Mouse (Mus musculus) embryonic facial prominence, embryonic 13.5 days (tissue): Measurements from ENCODE around the gene Prss30. TPM values are rescaled to one million over a fixed set of nuclear protein-coding genes. Genes with fewer than 3 reads are reported as not detected.
A peak's percentile ranks its signal among the peaks of the same experiment; 100 is the strongest.

ENCODE experiments used
- ATAC-seq: fragments of 200-750 bp; cut with Nextera tagmentation; 2 replicates; pipeline ENCODE4 v1.8.0; 2017; ENCODE audit warnings: low read depth; ENCODE audit not compliant: insufficient number of reproducible peaks, insufficient read depth, low FRiP score, low TSS enrichment
- H3K27ac ChIP-seq: fragments of 300-500 bp; sonication (generic); 2 replicates; pipeline ENCODE4 v1.5.1; 2015; ENCODE audit warnings: moderate library complexity, mild to moderate bottlenecking, inconsistent platforms
- H3K27me3 ChIP-seq: fragments of 300-500 bp; sonication (generic); 2 replicates; pipeline ENCODE4 v1.6.1; 2015; ENCODE audit warnings: mild to moderate bottlenecking, inconsistent platforms
- H3K36me3 ChIP-seq: fragments of 300-500 bp; sonication (generic); 2 replicates; pipeline ENCODE4 v1.6.1; 2015; ENCODE audit warnings: mild to moderate bottlenecking, inconsistent platforms
- H3K4me1 ChIP-seq: fragments of 300-500 bp; sonication (generic); 2 replicates; pipeline ENCODE4 v1.6.1; 2015; ENCODE audit warnings: inconsistent platforms
- H3K4me2 ChIP-seq: fragments of 300-500 bp; sonication (generic); 2 replicates; pipeline ENCODE4 v1.6.1; 2015; ENCODE audit warnings: moderate library complexity, mild to moderate bottlenecking, inconsistent platforms
- H3K4me3 ChIP-seq: fragments of 300-500 bp; sonication (generic); 2 replicates; pipeline ENCODE4 v1.5.1; 2015; ENCODE audit warnings: mild to moderate bottlenecking, inconsistent platforms
- H3K9ac ChIP-seq: fragments of 300-500 bp; sonication (generic); 2 replicates; pipeline ENCODE4 v1.6.1; 2015; ENCODE audit warnings: mild to moderate bottlenecking, inconsistent platforms
- H3K9me3 ChIP-seq: fragments of 300-500 bp; sonication (generic); 2 replicates; pipeline ENCODE4 v1.6.1; 2016; ENCODE audit warnings: inconsistent platforms
- WGBS: fragments of 180-500 bp; shearing (Covaris S2); methylation state at CpG from one replicate; pipeline ENCODE4 v1.1.7; 2015; ENCODE audit warnings: mixed read lengths; 5-methylcytosine and 5-hydroxymethylcytosine counted together
- polyA plus RNA-seq: library from polyadenylated mRNA; unstranded; fragments of >200 nt; fragmentation: Nextera tagmentation; extraction: Ambion mirVana; gene quantifications from 2 replicates; pipeline ENCODE4 v1.2.1, GENCODE M21; 2015

The Prss30 gene
- polyA plus RNA-seq, 1 experiment from 2014 or later: not detected

DNA sequence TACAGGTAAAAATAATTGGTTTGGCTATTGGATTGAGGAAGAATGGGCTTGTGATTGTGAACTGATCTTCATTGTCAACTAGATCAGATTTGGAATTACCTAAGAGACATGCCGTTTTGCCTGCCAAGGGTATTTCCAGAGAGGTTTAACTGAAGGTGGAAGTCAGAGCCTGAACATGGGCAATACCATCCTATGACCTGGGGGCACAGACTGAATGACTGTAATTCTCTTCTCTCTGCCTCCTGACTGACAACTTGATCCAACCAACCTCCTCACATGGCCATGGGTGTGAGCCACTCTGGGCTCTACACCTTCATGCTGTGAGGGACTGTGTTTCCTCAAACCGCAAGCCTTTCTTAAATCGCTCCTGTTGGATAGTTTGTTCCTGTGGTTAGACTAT, 24.7 kb upstream of the Prss30 start:
- 98% methylated on average over 3 of the region's 3 CpGs for WGBS
- no peak overlapping the region for H3K27ac ChIP-seq
- no peak for ATAC-seq
- H3K4me3 ChIP-seq: no peak overlapping the region
- H3K9me3 ChIP-seq: no peaks in the 10 kb centered on the region
- no peaks in the 10 kb centered on the region for H3K36me3 ChIP-seq
- H3K4me2 ChIP-seq: no peak overlapping the region
- H3K9ac ChIP-seq: no peak overlapping the region
- H3K27me3 ChIP-seq: 0 out of 2 replicates have a peak, but pooled peaks cover 2% of the 10 kb centered on the region
- no peaks in the 10 kb centered on the region for H3K4me1 ChIP-seq

DNA sequence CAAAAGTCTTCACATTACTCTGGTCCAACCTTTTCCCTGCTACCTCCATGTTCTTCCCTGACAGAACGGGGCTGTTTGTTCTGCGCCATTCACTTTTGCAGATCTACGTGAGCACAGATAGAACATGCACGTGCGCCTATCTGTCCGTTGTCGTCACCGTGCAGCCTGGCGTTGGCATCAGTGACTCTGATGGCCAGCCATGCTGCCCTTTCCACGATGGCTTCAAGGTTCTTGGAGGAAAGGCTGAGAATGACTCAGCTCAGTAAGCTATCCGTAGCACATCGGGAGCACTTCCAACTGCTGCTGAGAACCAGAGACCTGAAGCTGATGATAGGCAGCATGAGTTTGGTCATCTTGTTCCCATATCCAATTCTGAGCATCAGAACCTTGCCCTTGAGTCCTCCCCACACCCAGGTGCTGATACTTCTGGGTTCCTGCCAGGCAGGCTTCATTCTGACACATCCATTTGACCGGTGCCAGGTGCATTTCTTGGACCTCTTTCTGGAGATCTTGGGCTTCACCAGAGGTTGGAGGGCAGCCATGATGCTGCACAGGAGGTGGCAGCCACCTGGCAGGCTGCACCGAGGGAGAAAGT, 23.8 kb upstream of the Prss30 start:
- no peaks in the 10 kb centered on the region for H3K9me3 ChIP-seq
- WGBS: 92% methylated on average over 14 of the region's 14 CpGs
- ATAC-seq: no peak
- no peak overlapping the region for H3K27ac ChIP-seq
- H3K4me2 ChIP-seq: no peak overlapping the region
- no peak overlapping the region for H3K4me3 ChIP-seq
- no peaks in the 10 kb centered on the region for H3K4me1 ChIP-seq
- 0 out of 2 replicates have a peak, but pooled peaks cover 2% of the 10 kb centered on the region for H3K27me3 ChIP-seq
- no peak overlapping the region for H3K9ac ChIP-seq
- no peaks in the 10 kb centered on the region for H3K36me3 ChIP-seq

DNA sequence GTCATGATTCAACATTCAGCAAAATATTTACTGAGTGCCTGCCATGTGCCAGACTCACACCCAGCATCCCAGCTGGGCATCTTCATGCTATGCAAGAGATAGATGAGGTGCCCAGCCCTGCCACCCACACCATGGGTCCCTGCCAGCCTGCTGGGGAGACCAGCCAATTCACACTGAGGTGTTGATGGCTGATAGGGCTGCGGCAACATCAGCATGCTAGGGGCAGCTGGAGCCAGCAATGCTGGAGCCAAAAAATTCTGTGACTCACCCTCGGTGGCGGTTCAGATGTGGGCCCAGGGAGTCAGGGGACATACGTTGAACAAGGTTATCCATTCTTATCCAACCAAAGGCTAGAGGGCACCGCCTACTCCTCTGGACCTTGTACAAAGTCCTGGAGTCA, 20.0 kb upstream of the Prss30 start:
- WGBS: 76% methylated on average over 5 of the region's 5 CpGs
- no peak for ATAC-seq
- H3K4me1 ChIP-seq: no peaks in the 10 kb centered on the region

DNA sequence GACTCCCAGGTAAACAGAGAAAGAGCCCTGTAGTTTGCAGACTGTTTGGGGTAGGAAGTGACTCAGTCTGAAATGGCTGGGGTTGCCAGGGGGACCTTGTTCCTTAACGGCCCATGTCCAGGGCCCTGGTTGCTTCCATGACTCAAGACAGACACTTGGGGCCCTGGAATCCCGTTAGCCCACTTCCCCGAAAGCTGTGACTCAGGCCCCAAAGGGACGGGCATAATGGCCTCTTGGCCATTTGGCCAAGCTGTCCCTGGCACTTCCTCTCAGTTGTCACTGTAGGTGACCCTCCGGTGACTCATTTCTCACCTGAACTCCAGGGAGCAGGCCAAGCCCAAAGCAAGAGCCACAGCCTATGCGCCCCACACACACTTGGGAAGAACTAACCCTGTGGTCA, 18.0 kb upstream of the Prss30 start:
- ATAC-seq: no peak
- 0 out of 2 replicates have a peak, but pooled peaks cover 11% of the 10 kb centered on the region for H3K27me3 ChIP-seq
- no peak overlapping the region for H3K4me2 ChIP-seq
- H3K27ac ChIP-seq: no peak overlapping the region
- no peak overlapping the region for H3K4me3 ChIP-seq
- H3K36me3 ChIP-seq: no peaks in the 10 kb centered on the region
- 76% methylated on average over 6 of the region's 6 CpGs for WGBS
- H3K4me1 ChIP-seq: peaks cover 3% of the 10 kb centered on the region
- H3K9ac ChIP-seq: no peak overlapping the region
- no peaks in the 10 kb centered on the region for H3K9me3 ChIP-seq

More for the DNA sequence above, 20.0 kb upstream of the Prss30 start:
- Histone ChIP-seq H3K27ac (no peak overlapping the region), H3K9ac (no peak overlapping the region), H3K9me3 (no peaks in the 10 kb centered on the region), H3K4me3 (no peak overlapping the region), H3K27me3 (no peaks in the 10 kb centered on the region), H3K4me2 (no peak overlapping the region), H3K36me3 (no peaks in the 10 kb centered on the region)

DNA sequence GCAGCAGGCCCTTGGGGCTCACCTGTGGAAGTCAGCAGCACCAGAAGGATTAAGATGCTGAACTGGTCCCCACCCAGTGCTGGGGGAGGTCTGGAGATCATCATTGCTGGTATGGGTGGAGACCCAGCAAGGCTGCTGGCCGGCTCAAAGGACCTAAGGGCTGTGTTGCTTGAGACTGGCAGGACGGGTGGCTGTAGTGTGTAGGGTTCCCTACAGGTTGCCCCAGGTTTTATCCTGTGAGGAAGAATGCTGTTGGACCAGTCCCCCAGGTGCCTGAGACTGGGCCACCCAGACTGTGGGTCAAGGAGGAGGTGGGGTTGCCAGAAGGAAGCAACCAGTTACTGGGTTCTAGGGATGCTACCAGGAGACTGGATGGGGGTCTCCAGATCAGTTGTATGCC, 17.5 kb upstream of the Prss30 start, which contains the start of gene Prss22:
Gene Prss22 (minus strand): TSS at position 200 of the 400 bp plus-strand sequence.
- no peaks in the 10 kb centered on the region for H3K36me3 ChIP-seq
- 0 out of 2 replicates have a peak, but pooled peaks cover 11% of the 10 kb centered on the region for H3K27me3 ChIP-seq
- no peak within 1 kb of the TSS for H3K27ac ChIP-seq
- H3K4me2 ChIP-seq: peak within 1 kb of the TSS; percentile 32
- H3K9ac ChIP-seq: no peak within 1 kb of the TSS
- ATAC-seq: no peak
- peaks cover 7% of the 10 kb centered on the region for H3K4me1 ChIP-seq
- WGBS: 63% methylated on average over 2 of the region's 2 CpGs
- no peak within 1 kb of the TSS for H3K4me3 ChIP-seq
- H3K9me3 ChIP-seq: no peaks in the 10 kb centered on the region

DNA sequence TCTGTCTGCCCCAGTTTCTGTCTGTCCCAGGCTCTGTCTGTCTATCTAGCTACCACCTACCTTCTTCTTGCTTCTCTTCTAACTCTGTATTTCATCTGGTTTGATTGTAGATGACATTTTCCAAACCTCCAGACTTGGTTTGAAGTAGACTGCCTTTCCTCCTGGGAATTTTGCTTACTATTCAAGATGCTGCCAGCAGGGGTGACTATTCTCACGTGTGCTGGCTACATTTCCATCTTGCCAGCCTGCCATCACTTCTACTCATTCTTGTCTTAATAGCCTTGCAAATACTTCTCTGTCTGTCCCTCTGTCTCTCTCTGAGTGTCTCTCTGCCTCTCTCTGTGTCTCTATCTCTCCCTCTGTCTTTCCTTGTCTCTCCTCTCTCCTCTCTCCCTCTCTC, 15.1 kb upstream of the Prss30 start:
- 21% methylated on average over 1 of the region's 1 CpGs for WGBS
- Histone ChIP-seq H3K9me3 (no peaks in the 10 kb centered on the region), H3K4me1 (peaks cover 8% of the 10 kb centered on the region), H3K4me2 (no peak overlapping the region), H3K4me3 (no peak overlapping the region), H3K27me3 (0 out of 2 replicates have a peak, but pooled peaks cover 11% of the 10 kb centered on the region), H3K36me3 (no peaks in the 10 kb centered on the region), H3K27ac (no peak overlapping the region), H3K9ac (no peak overlapping the region)
- ATAC-seq: no peak

DNA sequence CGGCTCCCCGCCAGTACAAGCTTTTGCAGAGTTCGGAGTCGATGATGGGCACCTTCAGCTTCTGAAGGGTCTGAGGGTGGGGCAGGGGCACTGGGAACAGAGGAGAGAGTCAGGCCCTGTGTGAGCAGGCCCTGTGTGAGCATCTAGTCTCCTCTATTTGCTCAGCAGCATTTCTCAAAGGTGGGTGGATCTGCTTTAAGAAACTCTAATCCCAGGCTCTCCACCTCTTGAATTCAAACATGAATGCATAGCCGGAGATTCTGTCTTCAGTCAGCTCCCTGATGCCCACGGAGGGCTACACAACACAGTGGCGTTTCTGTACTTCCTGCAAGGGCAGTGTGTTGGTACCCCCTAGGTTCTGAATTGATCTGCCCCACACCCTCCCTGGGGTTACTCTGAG, 14.3 kb upstream of the Prss30 start:
- H3K9me3 ChIP-seq: no peaks in the 10 kb centered on the region
- H3K9ac ChIP-seq: 0 out of 2 replicates have a peak overlapping the region, but pooled peaks have one; percentile 12
- no peak for ATAC-seq
- H3K36me3 ChIP-seq: no peaks in the 10 kb centered on the region
- no peak overlapping the region for H3K27ac ChIP-seq
- 0 out of 2 replicates have a peak, but pooled peaks cover 11% of the 10 kb centered on the region for H3K27me3 ChIP-seq
- no peak overlapping the region for H3K4me3 ChIP-seq
- H3K4me2 ChIP-seq: no peak overlapping the region
- 59% methylated on average over 7 of the region's 7 CpGs for whole genome bisulfite sequencing
- H3K4me1 ChIP-seq: peaks cover 8% of the 10 kb centered on the region

DNA sequence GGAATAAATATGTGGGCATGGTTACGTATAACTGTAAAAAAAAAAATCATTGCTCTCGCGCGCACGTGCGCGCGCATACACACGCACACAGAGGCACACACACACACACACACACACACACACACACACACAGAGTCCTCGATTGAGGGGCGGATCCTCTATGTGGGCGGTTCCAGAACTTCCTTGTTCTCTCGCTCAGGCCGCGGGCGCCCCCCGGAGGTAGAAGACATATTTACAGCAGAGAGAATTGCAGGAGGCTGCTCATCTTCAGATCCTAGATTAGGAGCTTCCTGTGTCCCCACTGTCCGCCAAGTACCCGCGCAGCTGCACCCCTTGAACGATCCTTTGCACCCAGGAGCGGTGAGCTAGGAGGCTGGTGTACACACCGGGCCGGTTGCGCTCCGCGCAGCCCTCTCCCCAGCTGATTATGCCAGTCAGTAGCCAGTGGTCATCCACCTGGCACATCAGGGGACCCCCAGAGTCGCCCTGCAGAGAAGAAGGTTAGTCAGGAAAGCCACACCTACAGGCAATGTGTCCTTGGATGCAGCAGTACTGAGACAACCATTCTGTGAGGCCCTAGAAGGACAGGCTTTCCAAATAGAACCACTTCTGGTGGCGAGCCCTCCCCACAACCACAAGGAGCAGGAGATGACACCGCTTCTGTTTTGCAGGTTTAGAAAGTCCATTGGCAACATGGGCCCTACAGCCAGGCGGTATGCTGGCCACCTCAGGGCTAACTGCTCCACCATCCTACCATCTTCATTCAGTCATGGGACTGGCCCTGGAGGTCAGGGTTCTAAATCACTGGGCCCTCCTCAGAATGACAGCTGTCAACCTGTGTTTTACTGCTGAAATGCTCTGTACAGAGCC, 13.4 kb upstream of the Prss30 start:
- Histone ChIP-seq H3K4me2 (peak overlapping the region; percentile 63), H3K27ac (no peak overlapping the region), H3K27me3 (0 out of 2 replicates have a peak, but pooled peaks cover 12% of the 10 kb centered on the region), H3K4me3 (peak overlapping the region; percentile 37), H3K4me1 (peaks cover 8% of the 10 kb centered on the region), H3K9me3 (no peaks in the 10 kb centered on the region), H3K36me3 (no peaks in the 10 kb centered on the region), H3K9ac (peak overlapping the region; percentile 64)
- WGBS: 12% methylated on average over 31 of the region's 31 CpGs
- ATAC-seq: 0 out of 2 replicates have a peak, but pooled peaks have one; percentile 48

DNA sequence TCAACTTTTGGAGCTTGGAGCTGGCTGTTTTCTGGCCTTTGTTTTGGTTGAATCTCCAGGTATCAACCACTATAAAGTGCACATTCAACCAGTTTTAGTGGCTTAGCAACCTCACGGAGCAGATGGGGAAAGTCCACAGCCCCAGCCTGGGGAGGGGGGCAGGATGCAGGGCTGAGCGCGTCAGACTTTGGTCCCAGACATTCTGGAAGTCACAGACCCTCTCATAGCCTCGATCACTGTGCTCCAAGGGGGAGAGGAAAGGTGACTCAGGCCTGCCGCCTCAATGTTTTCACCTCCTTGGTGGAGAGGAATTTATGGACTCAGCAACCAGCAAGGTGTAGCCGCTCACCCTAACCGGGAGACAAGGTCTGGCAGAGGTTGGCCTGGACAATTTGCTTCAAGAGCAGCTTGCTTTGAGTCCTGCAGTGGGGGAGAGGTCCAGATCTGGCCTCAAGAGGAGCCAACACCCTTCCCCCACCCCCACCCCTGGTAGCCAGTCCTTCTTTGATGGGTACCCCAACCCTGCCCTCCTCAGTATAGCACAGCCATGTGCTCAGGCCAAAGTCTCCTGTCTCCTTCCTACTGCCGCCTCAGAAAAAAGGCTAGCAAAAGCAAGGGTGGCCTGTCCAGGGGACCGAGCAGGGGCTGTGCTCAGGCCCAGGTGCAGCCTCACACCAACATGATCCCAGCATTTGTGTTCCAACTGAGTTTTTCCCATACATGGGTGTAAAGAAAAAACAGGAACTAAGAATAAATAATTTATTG, 12.6 kb upstream of the Prss30 start:
- H3K4me2 ChIP-seq: peak overlapping the region; percentile 63
- no peak for ATAC-seq
- peak overlapping the region; percentile 37 for H3K4me3 ChIP-seq
- H3K36me3 ChIP-seq: no peaks in the 10 kb centered on the region
- peaks cover 8% of the 10 kb centered on the region for H3K4me1 ChIP-seq
- no peaks in the 10 kb centered on the region for H3K9me3 ChIP-seq
- 65% methylated on average over 9 of the region's 9 CpGs for WGBS
- no peak overlapping the region for H3K27ac ChIP-seq
- 0 out of 2 replicates have a peak overlapping the region, but pooled peaks have one; percentile 22 for H3K9ac ChIP-seq
- 0 out of 2 replicates have a peak, but pooled peaks cover 16% of the 10 kb centered on the region for H3K27me3 ChIP-seq

DNA sequence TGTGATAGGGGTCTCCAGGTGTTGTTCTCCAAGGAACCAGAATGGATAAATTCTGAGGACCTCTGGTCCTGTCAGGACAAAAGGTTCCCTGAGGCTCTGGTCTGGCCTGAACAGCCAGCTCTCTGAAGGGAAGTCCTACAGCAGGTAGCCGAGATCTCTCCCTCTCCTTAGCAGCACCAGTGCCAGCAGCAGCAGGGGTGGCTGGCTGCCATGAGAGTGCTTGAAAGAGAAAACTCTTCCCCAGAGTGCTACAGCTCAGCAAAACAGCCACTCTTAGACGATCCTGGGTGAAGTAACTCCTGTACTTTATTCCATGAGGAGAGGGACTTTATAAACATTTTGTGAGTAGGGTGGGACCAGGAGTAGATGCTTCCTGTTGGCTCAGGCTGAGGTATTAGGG, 9.4 kb upstream of the Prss30 start:
- no peak for ATAC-seq
- peaks cover 8% of the 10 kb centered on the region for H3K4me1 ChIP-seq
- H3K9me3 ChIP-seq: no peaks in the 10 kb centered on the region
- no peaks in the 10 kb centered on the region for H3K36me3 ChIP-seq
- H3K27me3 ChIP-seq: peaks cover 15% of the 10 kb centered on the region; the same call in 1 of the 2 replicates
- 43% methylated on average over 2 of the region's 2 CpGs for WGBS
- H3K4me3 ChIP-seq: no peak overlapping the region
- no peak overlapping the region for H3K4me2 ChIP-seq
- no peak overlapping the region for H3K9ac ChIP-seq
- H3K27ac ChIP-seq: no peak overlapping the region

DNA sequence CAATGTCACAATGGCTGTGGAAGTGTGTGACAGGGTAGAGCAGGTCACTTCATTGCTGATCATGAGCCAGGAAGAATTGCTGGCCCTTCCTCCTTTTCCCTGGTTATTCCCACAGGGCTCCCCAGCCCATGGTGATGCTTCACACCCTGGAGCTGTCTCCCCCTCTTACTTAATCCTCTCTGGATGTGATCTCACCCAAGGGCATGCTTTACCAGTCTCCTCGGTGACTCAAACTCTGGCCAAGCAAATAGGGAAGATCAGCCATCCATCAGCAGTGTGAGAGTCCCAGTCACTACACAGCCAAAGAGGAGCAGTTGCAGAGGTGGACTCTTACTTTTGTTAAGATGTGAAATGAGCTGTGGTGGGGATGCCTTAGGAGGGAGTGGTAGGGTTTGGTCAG, 4.6 kb upstream of the Prss30 start:
- ATAC-seq: no peak
- 80% methylated on average over 1 of the region's 1 CpGs for WGBS
- no peaks in the 10 kb centered on the region for H3K36me3 ChIP-seq
- no peaks in the 10 kb centered on the region for H3K9me3 ChIP-seq
- peaks cover 5% of the 10 kb centered on the region; the same call in 1 of the 2 replicates for H3K27me3 ChIP-seq
- H3K27ac ChIP-seq: no peak overlapping the region
- no peak overlapping the region for H3K4me2 ChIP-seq
- H3K4me1 ChIP-seq: no peaks in the 10 kb centered on the region
- no peak overlapping the region for H3K4me3 ChIP-seq
- no peak overlapping the region for H3K9ac ChIP-seq
